Mouse (Mus musculus): Measurements from ENCODE around the gene Cdhr3.

The Cdhr3 gene

GRCm38 (mm10) chr12:33034343-33035088, 58.2 kb downstream of the Cdhr3 start:
- no peak for DNase-seq

GRCm38 (mm10) chr12:33033221-33033620, 59.5 kb downstream of the Cdhr3 start:
- DNase-seq, result no peak

- no peak for DNase-seq
These were observed 62.1 kb downstream of the Cdhr3 start for GRCm38 (mm10) chr12:33030589-33030988.

GRCm38 (mm10) chr12:33030066-33030465, 62.6 kb downstream of the Cdhr3 start:
- DNase-seq, result no peak

GRCm38 (mm10) chr12:33028708-33029107, 64.0 kb downstream of the Cdhr3 start:
- no peak for DNase-seq

GRCm38 (mm10) chr12:33028109-33028691, 64.5 kb downstream of the Cdhr3 start:
- no peak for DNase-seq

GRCm38 (mm10) chr12:33027093-33027492, 65.6 kb downstream of the Cdhr3 start:
- peak; percentile 65 for DNase-seq

GRCm38 (mm10) chr12:33024524-33024923, 68.2 kb downstream of the Cdhr3 start:
- DNase-seq, result no peak

- no peak for DNase-seq
These were observed 70.9 kb downstream of the Cdhr3 start for GRCm38 (mm10) chr12:33021751-33022150.

GRCm38 (mm10) chr12:33021140-33021539, 71.5 kb downstream of the Cdhr3 start:
- DNase-seq, result no peak

- no peak for DNase-seq
These were observed 72.7 kb downstream of the Cdhr3 start for GRCm38 (mm10) chr12:33020011-33020410.

- no peak for DNase-seq
These were observed 74.1 kb downstream of the Cdhr3 start for GRCm38 (mm10) chr12:33018601-33019000.

GRCm38 (mm10) chr12:33016824-33017705, 75.6 kb downstream of the Cdhr3 start:
- DNase-seq, result no peak

- peak; percentile 53 for DNase-seq
These were observed 77.6 kb downstream of the Cdhr3 start for GRCm38 (mm10) chr12:33015103-33015502.

- DNase-seq, result no peak
These were observed 78.5 kb downstream of the Cdhr3 start for GRCm38 (mm10) chr12:33014050-33014796.

- DNase-seq, result peak; percentile 67
These were observed 82.6 kb downstream of the Cdhr3 start for GRCm38 (mm10) chr12:33010026-33010425.

- DNase-seq, result no peak
These were observed 83.3 kb downstream of the Cdhr3 start for GRCm38 (mm10) chr12:33009206-33009966.

GRCm38 (mm10) chr12:33008305-33009110, 84.2 kb downstream of the Cdhr3 start:
- peak; percentile 59 for DNase-seq

- DNase-seq, result no peak
These were observed 85.5 kb downstream of the Cdhr3 start for GRCm38 (mm10) chr12:33007176-33007575.

GRCm38 (mm10) chr12:33005858-33006257, 86.8 kb downstream of the Cdhr3 start:
- DNase-seq, result no peak

- DNase-seq, result no peak
These were observed 89.2 kb downstream of the Cdhr3 start for GRCm38 (mm10) chr12:33003339-33003965.

Data from kidney, adult 18-20 months (tissue).